Mouse (Mus musculus) midbrain, embryonic 14.5 days (tissue): Measurements from ENCODE around the gene Frmd8. TPM values are rescaled to one million over a fixed set of nuclear protein-coding genes. Genes with fewer than 3 reads are reported as not detected.

ENCODE experiments used
- ATAC-seq: fragments of 200-750 bp; cut with Nextera tagmentation; 2 replicates; pipeline ENCODE4 v1.8.0; 2017; ENCODE audit warnings: moderate number of reproducible peaks, moderate library complexity; ENCODE audit not compliant: low FRiP score, low TSS enrichment
- DNase-seq: peaks from one replicate; pipeline ENCODE4 v3.0.0-alpha.2; 2015
- H3K27ac ChIP-seq: fragments of 300-500 bp; sonication (generic); replicated peaks from 2 replicates; pipeline ENCODE4 v1.5.1; 2014; ENCODE audit warnings: mild to moderate bottlenecking, low read depth, low read length, moderate library complexity
- H3K27me3 ChIP-seq: fragments of 300-500 bp; sonication (generic); 2 replicates; pipeline ENCODE4 v1.6.1; 2014; ENCODE audit warnings: low read length, control low read depth, mixed read lengths; ENCODE audit not compliant: control insufficient read depth, insufficient read depth
- H3K36me3 ChIP-seq: fragments of 300-500 bp; sonication (generic); 2 replicates; pipeline ENCODE4 v1.6.1; 2014; ENCODE audit warnings: low read length, control low read depth; ENCODE audit not compliant: control insufficient read depth, insufficient read depth
- H3K4me1 ChIP-seq: fragments of 300-500 bp; sonication (generic); 2 replicates; pipeline ENCODE4 v1.6.1; 2014; ENCODE audit warnings: mild to moderate bottlenecking, antibody characterized with exemption, low read length, control low read depth; ENCODE audit not compliant: control insufficient read depth, insufficient read depth
- H3K4me2 ChIP-seq: fragments of 300-500 bp; sonication (generic); 2 replicates; pipeline ENCODE4 v1.6.1; 2014; ENCODE audit warnings: mild to moderate bottlenecking, low read length, moderate library complexity
- H3K4me3 ChIP-seq: fragments of 300-500 bp; sonication (generic); replicated peaks from 2 replicates; pipeline ENCODE4 v1.5.1; 2014; ENCODE audit warnings: low read depth, low read length
- H3K9ac ChIP-seq: fragments of 300-500 bp; sonication (generic); replicated peaks from 2 replicates; pipeline ENCODE4 v1.6.1; 2014; ENCODE audit warnings: mild to moderate bottlenecking, low read length, moderate library complexity
- H3K9me3 ChIP-seq: fragments of 300-500 bp; sonication (generic); 2 replicates; pipeline ENCODE4 v1.6.1; 2016; ENCODE audit warnings: low read length, control low read depth, mixed read lengths; ENCODE audit not compliant: control insufficient read depth
- whole genome bisulfite sequencing: fragments of 180-500 bp; shearing (Covaris S2); extraction: QIAGEN DNeasy Blood & Tissue Kit; methylation state at CpG from one replicate; pipeline ENCODE4 v1.1.7; 2014; 5-methylcytosine and 5-hydroxymethylcytosine counted together
- polyA plus RNA-seq: library from polyadenylated mRNA; unstranded; fragments of >200 nt; fragmentation: Nextera tagmentation; extraction: Ambion mirVana; gene quantifications from 2 replicates; pipeline ENCODE4 v1.2.1, GENCODE M21; 2014

The Frmd8 gene
- polyA plus RNA-seq, 1 experiment from 2014 or later: 12.2 TPM

DNA sequence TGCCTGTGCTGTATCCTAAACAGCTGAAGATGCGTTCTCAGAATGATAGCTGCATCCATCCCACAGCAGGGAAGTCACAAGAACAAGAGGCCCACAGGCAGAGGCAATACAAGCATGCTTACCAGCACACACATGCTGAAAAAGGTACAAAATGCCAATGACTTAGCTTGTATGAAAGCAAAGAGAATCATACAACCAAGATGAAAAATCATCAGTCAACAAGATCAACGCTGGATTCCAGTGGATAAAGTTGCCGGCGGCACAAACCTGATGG lies 36.2 kb downstream of the Frmd8 start:
- DNase-seq (no peak), ATAC-seq (no peak)
- Histone ChIP-seq H3K4me2 (no peak overlapping the region), H3K27ac (no peak overlapping the region), H3K4me3 (no peak overlapping the region), H3K27me3 (no peaks in the 10 kb centered on the region), H3K9me3 (no peaks in the 10 kb centered on the region), H3K36me3 (no peaks in the 10 kb centered on the region), H3K9ac (no peak overlapping the region), H3K4me1 (no peaks in the 10 kb centered on the region)
- WGBS: 85% methylated on average over 4 of the region's 4 CpGs

DNA sequence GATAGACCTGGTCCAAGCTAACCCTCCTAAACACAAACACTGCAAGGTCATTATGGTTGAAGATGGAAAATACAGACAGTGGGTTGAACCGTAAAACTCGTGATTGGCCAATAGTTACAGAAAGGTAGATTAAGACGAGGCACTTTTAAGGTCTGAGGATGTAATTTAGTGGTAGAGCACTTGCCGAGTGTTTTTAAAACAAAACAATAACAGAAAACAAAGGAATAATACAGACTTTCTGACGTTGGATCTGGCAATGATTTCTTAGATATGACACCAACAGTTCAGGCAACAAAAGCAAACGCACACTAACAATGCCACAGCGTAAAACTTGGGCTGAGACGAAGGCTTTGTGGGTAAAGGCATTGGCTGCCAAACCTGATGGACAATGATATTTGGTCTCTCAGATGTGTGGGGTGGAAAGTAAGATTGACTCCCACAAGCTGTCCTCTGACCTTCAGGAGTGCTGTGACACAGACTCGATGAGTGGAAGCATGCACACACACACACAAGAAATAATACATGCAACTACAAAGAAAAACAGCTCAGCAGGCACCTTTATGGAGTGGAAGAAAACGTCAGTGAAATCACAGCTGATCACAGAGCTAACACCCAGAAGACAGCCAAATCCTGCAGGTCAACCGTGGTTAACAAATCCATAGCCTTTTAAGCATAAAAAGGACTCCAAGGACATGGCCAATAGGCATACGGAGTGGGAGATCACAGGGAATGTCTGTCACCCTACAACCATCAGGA lies 36.8 kb downstream of the Frmd8 start:
- H3K9ac ChIP-seq: no peak overlapping the region
- no peaks in the 10 kb centered on the region for H3K4me1 ChIP-seq
- H3K4me3 ChIP-seq: no peak overlapping the region
- 74% methylated on average over 12 of the region's 12 CpGs for WGBS
- ATAC-seq (no peak), DNase-seq (no peak)
- H3K9me3 ChIP-seq: no peaks in the 10 kb centered on the region
- H3K27ac ChIP-seq: no peak overlapping the region
- no peak overlapping the region for H3K4me2 ChIP-seq
- no peaks in the 10 kb centered on the region for H3K27me3 ChIP-seq
- H3K36me3 ChIP-seq: no peaks in the 10 kb centered on the region

- no peak overlapping the region for H3K27ac ChIP-seq
- H3K9ac ChIP-seq: no peak overlapping the region
- 91% methylated on average over 8 of the region's 8 CpGs for WGBS
- H3K4me1 ChIP-seq: no peaks in the 10 kb centered on the region
- no peak overlapping the region for H3K4me3 ChIP-seq
- no peaks in the 10 kb centered on the region for H3K36me3 ChIP-seq
- DNase-seq: no peak
- no peak for ATAC-seq
- H3K9me3 ChIP-seq: no peaks in the 10 kb centered on the region
- no peak overlapping the region for H3K4me2 ChIP-seq
- no peaks in the 10 kb centered on the region for H3K27me3 ChIP-seq
These were observed 37.5 kb downstream of the Frmd8 start for GRCm38 (mm10) chr19:5837606-5838005.

- Histone ChIP-seq H3K9ac (no peak overlapping the region), H3K27ac (no peak overlapping the region), H3K36me3 (no peaks in the 10 kb centered on the region), H3K4me1 (no peaks in the 10 kb centered on the region), H3K9me3 (no peaks in the 10 kb centered on the region), H3K27me3 (no peaks in the 10 kb centered on the region), H3K4me2 (no peak overlapping the region), H3K4me3 (no peak overlapping the region)
- ATAC-seq (no peak), DNase-seq (no peak)
- 81% methylated on average over 10 of the region's 10 CpGs for WGBS
These were observed 38.0 kb downstream of the Frmd8 start for GRCm38 (mm10) chr19:5836941-5837572.

- no peak overlapping the region for H3K4me3 ChIP-seq
- H3K4me1 ChIP-seq: no peaks in the 10 kb centered on the region
- no peak overlapping the region for H3K4me2 ChIP-seq
- no peaks in the 10 kb centered on the region for H3K9me3 ChIP-seq
- H3K27me3 ChIP-seq: no peaks in the 10 kb centered on the region
- H3K27ac ChIP-seq: no peak overlapping the region
- ATAC-seq (no peak), DNase-seq (no peak)
- no peaks in the 10 kb centered on the region for H3K36me3 ChIP-seq
- H3K9ac ChIP-seq: no peak overlapping the region
- WGBS: 80% methylated on average over 8 of the region's 8 CpGs
These were observed 39.1 kb downstream of the Frmd8 start for GRCm38 (mm10) chr19:5835922-5836430.

GRCm38 (mm10) chr19:5835054-5835921 lies 39.8 kb downstream of the Frmd8 start:
- Histone ChIP-seq H3K4me2 (no peak overlapping the region), H3K27me3 (no peaks in the 10 kb centered on the region), H3K9ac (no peak overlapping the region), H3K36me3 (no peaks in the 10 kb centered on the region), H3K4me3 (no peak overlapping the region), H3K9me3 (no peaks in the 10 kb centered on the region), H3K27ac (no peak overlapping the region), H3K4me1 (no peaks in the 10 kb centered on the region)
- ATAC-seq (no peak), DNase-seq (no peak)
- 90% methylated on average over 10 of the region's 10 CpGs for WGBS

DNA sequence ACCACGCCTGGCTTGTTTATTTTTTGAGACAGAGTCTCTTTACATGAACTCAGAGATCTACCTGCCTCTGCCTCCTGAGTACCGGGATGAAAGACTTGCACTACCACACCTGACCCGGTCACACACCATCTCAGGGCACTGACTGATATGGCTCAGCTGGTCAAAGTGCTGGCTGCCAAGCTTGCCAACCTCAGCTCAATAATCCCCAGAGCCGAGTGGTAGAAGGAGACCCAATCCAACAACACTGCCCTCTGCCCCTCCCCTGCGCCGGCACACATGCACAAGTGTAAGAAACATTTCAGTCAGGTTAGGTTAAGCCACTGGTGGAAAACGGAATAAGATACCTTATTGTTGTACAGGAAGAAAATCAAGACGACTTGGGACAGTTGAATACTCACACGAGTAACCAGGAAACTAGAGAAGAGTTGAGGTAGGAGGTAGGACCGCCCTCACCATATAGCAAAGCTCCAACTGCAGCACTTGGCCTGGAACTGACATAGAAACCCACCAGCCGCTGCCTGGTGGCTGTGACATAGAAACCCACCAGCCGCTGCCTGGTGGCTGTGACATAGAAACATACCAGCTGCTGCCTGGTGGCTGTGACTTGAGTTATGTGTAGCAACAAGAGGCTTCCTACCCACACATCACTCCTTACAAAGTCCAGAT lies 40.7 kb downstream of the Frmd8 start:
- no peaks in the 10 kb centered on the region for H3K4me1 ChIP-seq

DNA sequence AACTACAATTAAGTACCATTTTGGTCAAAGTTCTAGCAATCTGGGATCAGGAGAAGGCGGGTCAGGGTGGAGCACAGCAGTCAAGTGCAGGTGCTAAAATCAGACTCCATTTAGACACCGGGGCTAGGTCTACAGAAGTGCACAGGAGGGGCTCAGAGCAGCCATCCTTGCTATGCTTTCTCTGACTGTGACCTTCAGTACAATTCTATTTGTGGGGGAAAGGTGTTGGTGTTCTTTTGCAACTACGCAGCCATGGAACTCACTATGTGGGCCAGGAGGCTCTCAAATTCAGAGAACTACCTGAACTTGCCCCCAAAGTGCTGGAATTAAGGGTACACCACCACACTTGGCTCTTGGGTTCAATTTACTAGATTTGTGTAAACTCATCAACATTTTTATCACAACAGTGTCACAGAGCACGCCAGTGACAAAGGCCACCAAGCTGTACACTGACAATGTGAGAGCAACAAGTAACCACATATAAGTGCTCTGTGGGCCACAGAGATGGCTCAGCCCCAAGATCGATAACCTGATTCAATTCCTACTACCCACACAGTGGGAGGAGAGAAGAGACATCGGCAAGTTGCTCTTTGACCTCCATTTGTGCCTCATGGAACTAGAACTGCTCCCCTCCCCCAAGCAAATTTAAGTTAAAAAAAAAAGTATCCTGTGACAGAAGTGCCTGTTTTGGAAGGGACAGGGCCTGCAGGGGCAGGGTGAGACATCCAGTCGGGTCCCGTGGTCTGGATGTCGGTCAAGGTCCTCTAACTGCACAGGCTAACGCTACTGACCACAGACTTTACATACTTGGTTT lies 41.6 kb downstream of the Frmd8 start:
- Histone ChIP-seq H3K4me1 (no peaks in the 10 kb centered on the region), H3K4me3 (no peak overlapping the region), H3K9ac (no peak overlapping the region), H3K4me2 (no peak overlapping the region), H3K27ac (no peak overlapping the region), H3K9me3 (no peaks in the 10 kb centered on the region), H3K27me3 (no peaks in the 10 kb centered on the region), H3K36me3 (no peaks in the 10 kb centered on the region)
- WGBS: 95% methylated on average over 10 of the region's 10 CpGs
- ATAC-seq: no peak
- no peak for DNase-seq

More for the DNA sequence above, 40.7 kb downstream of the Frmd8 start:
- H3K4me2 ChIP-seq: no peak overlapping the region
- H3K27me3 ChIP-seq: no peaks in the 10 kb centered on the region
- H3K9ac ChIP-seq: no peak overlapping the region
- no peaks in the 10 kb centered on the region for H3K9me3 ChIP-seq
- H3K27ac ChIP-seq: no peak overlapping the region
- WGBS: 94% methylated on average over 12 of the region's 12 CpGs
- no peak for DNase-seq
- ATAC-seq: no peak
- H3K36me3 ChIP-seq: no peaks in the 10 kb centered on the region
- no peak overlapping the region for H3K4me3 ChIP-seq
